8 mouse cellular contexts compared by ENCODE assay signal in the genomic region with DNA sequence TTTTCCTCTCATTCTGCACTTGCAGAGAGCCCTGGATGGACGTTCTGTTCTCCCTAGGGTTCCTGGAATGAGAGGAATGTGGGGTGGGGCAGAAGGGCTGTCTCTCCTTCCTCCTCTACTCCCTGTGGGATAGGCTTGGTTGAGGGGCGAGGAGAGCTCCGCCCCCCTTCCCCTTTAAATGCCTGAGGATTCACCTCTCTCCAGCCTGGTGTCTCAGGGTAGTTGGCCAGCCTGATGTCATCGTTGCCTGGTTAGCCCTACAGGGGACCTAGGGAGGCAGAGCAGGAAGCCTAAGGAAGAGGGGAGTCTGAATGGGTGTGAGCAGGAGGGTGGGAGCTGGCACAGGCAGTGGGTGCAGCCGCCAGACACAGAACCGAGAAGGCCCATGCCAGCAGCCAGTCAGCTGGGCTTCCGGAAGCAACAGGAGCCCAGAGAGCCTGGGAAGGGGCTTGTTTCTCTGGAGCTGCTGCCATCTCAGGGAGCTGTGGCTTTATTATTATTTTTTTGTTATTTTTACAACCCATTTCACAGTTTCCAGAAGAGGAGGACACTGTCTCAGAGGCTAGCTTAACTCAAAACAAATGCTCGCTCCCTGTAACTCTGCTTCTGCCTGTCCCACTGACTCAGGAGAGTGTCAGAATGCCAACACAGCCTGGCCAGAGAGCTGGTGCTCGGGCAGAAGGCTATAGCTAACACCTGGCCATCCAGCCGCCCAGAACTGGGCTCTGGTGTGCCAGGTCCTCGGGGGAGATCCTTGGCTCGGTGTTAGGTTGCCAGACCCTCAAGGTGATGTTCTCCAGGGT. TPM values are rescaled to one million over a fixed set of nuclear protein-coding genes. Genes with fewer than 3 reads are reported as not detected.
DNase-seq lines count a peak whose midpoint lies in the region; ATAC-seq lines count a peak whose summit lies in the region.

No protein-coding gene starts in this region.

- no peaks in the 10 kb centered on the region for H3K9me3 ChIP-seq in hindbrain, embryonic 16.5 days (ENCODE audit: control insufficient read depth, low read length)
- no peaks in the 10 kb centered on the region for H3K9me3 ChIP-seq in lung, embryonic 16.5 days (ENCODE audit: control insufficient read depth, low read length)

- peaks cover 74% of the 10 kb centered on the region for H3K4me1 ChIP-seq in hindbrain, embryonic 16.5 days (ENCODE audit: control insufficient read depth, insufficient read depth, low read depth, low read length)
- peaks cover 90% of the 10 kb centered on the region for H3K4me1 ChIP-seq in lung, embryonic 16.5 days (replicated peaks; ENCODE audit: control insufficient read depth, insufficient read depth, low read length)

- peak; percentile 44 to 67 for DNase-seq in heart, adult 18-20 months
- DNase-seq in heart, postnatal 14 days: no peak
- DNase-seq in embryo, embryonic 9.5 days (ENCODE audit: extremely low spot score): peak; percentile 42
- DNase-seq in liver (no peak), MN1 (ENCODE audit: low spot score) (no peak)
- DNase-seq in right cerebral cortex, postnatal 36 days (ENCODE audit: low spot score in 2 of 2): no peak

- H3K4me3 ChIP-seq in hindbrain, embryonic 16.5 days (ENCODE audit: low read length): no peak overlapping the region
- H3K4me3 ChIP-seq in lung, embryonic 16.5 days (ENCODE audit: low read length): no peak overlapping the region

- H3K27ac ChIP-seq in hindbrain, embryonic 16.5 days (ENCODE audit: low read depth, low read length): peak overlapping the region; percentile 7; the same call in 1 of the 2 replicates
- H3K27ac ChIP-seq in lung, embryonic 16.5 days (ENCODE audit: low read length): peak overlapping the region; percentile 96

- intact Hi-C loops in heart, postnatal 14 days (cut with DNase I): no loop called here

- ATAC-seq in hindbrain, embryonic 16.5 days: no peak
- peak; percentile 72 for ATAC-seq in lung, embryonic 16.5 days (ENCODE audit: low read depth)

- 41% methylated on average over 12 of the region's 12 CpGs for WGBS in hindbrain, embryonic 16.5 days
- 39% methylated on average over 12 of the region's 12 CpGs for WGBS in lung, embryonic 16.5 days

- H3K27me3 ChIP-seq in hindbrain, embryonic 16.5 days (replicated peaks; ENCODE audit: control insufficient read depth, insufficient read depth, low read length): no peaks in the 10 kb centered on the region
- H3K27me3 ChIP-seq in lung, embryonic 16.5 days (ENCODE audit: control insufficient read depth, insufficient read depth, low read depth, low read length): no peaks in the 10 kb centered on the region

- H3K36me3 ChIP-seq in hindbrain, embryonic 16.5 days (ENCODE audit: control insufficient read depth, insufficient read depth, low read length): no peaks in the 10 kb centered on the region
- no peaks in the 10 kb centered on the region for H3K36me3 ChIP-seq in lung, embryonic 16.5 days (ENCODE audit: control insufficient read depth, insufficient read depth, low read length)

- no peak overlapping the region for H3K4me2 ChIP-seq in hindbrain, embryonic 16.5 days (ENCODE audit: low read length)
- H3K4me2 ChIP-seq in lung, embryonic 16.5 days (ENCODE audit: low read depth, low read length): peak overlapping the region; percentile 23

- peak overlapping the region; percentile 31; the same call in 1 of the 2 replicates for H3K9ac ChIP-seq in hindbrain, embryonic 16.5 days (ENCODE audit: low read depth, low read length)
- peak overlapping the region; percentile 35 for H3K9ac ChIP-seq in lung, embryonic 16.5 days (ENCODE audit: low read length)

RNA-seq across cellular contexts. Expression of a gene that starts 20.3 kb away (rescaled TPM):
- 1 to 10 TPM; 3.5 to 5.0 TPM for total RNA-seq in heart, adult 18-20 months (2021)
- total RNA-seq in heart, postnatal 14 days (2021): 10 to 100 TPM in 1 of 2 experiments, 1 to 10 TPM in 1; 7.8 to 10.0 TPM
- polyA plus RNA-seq in hindbrain, embryonic 16.5 days (2015; fragmentation: Nextera tagmentation; extraction: Ambion mirVana): 7.8 and 9.7 TPM in 2 replicates
- 7.0 and 7.5 TPM in 2 replicates for polyA plus RNA-seq in lung, embryonic 16.5 days (2015; fragmentation: Nextera tagmentation; extraction: Ambion mirVana)

Comparison
In these comparisons a context has a peak if more than half of its experiments do, and no peak if none do; other contexts are left out.
1. DNase-seq: peak in heart, adult 18-20 months (2 of 2) and embryo, embryonic 9.5 days (single experiment); none in heart, postnatal 14 days (0 of 2), liver (single experiment), MN1 (single experiment) and right cerebral cortex, postnatal 36 days (0 of 2).